Mouse (Mus musculus) forebrain, embryonic 12.5 days (tissue): ENCODE data around the gene Scgb3a1. TPM values are rescaled to one million over a fixed set of nuclear protein-coding genes. Genes with fewer than 3 reads are reported as not detected.

ENCODE experiments used
- ATAC-seq: fragments of 200-750 bp; cut with Nextera tagmentation; 2 replicates; pipeline ENCODE4 v1.8.0; 2017; ENCODE audit warnings: moderate TSS enrichment; ENCODE audit not compliant: low FRiP score
- H3K27ac ChIP-seq: fragments of 300-500 bp; sonication (generic); 2 replicates; pipeline ENCODE4 v1.5.1; 2016; ENCODE audit warnings: mild to moderate bottlenecking
- H3K27me3 ChIP-seq: fragments of 300-500 bp; sonication (generic); 2 replicates; pipeline ENCODE4 v1.6.1; 2016; ENCODE audit warnings: mild to moderate bottlenecking
- H3K36me3 ChIP-seq: fragments of 300-500 bp; sonication (generic); replicated peaks from 2 replicates; pipeline ENCODE4 v1.6.1; 2016; ENCODE audit warnings: mild to moderate bottlenecking
- H3K4me1 ChIP-seq: fragments of 300-500 bp; sonication (generic); 2 replicates; pipeline ENCODE4 v1.6.1; 2016
- H3K4me2 ChIP-seq: fragments of 300-500 bp; sonication (generic); 2 replicates; pipeline ENCODE4 v1.6.1; 2016; ENCODE audit warnings: mild to moderate bottlenecking, moderate library complexity
- H3K4me3 ChIP-seq: fragments of 300-500 bp; sonication (generic); replicated peaks from 2 replicates; pipeline ENCODE4 v1.5.1; 2016; ENCODE audit warnings: mild to moderate bottlenecking
- H3K9ac ChIP-seq: fragments of 300-500 bp; sonication (generic); 2 replicates; pipeline ENCODE4 v1.6.1; 2016; ENCODE audit warnings: mild to moderate bottlenecking
- H3K9me3 ChIP-seq: fragments of 300-500 bp; sonication (generic); 2 replicates; pipeline ENCODE4 v1.6.1; 2016
- WGBS: fragments of 180-500 bp; shearing (Covaris S2); methylation state at CpG from one replicate; pipeline ENCODE4 v1.1.7; 2016; 5-methylcytosine and 5-hydroxymethylcytosine counted together
- polyA plus RNA-seq: library from polyadenylated mRNA; unstranded; fragments of >200 nt; fragmentation: Nextera tagmentation; extraction: Ambion mirVana; gene quantifications from 2 replicates; pipeline ENCODE4 v1.2.1, GENCODE M21; 2016

The Scgb3a1 gene
- polyA plus RNA-seq, 1 experiment from 2014 or later: not detected

DNA sequence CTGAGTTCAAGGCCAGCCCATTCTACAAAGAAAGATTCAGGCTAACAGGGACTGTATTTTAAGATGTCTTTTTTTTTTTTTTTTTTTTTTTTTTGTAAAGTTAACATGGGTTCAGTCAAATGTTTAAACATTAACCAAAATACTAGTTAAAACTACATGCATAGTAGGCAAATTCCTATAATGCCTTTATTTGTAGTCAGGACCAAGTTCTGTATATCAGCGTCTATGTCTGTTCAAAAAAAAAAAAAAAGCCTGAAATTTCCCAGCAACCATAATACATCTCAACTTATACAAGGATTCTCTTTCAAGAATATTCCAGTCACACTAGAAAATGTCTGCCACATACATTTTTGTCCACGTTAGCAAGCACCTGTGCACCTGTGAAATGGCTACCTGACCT is 47.3 kb downstream of the Scgb3a1 start:
- Histone ChIP-seq H3K4me3 (peak overlapping the region; percentile 98), H3K27ac (no peak overlapping the region), H3K4me2 (peak overlapping the region; percentile 76), H3K36me3 (peaks cover 24% of the 10 kb centered on the region), H3K4me1 (peaks cover 42% of the 10 kb centered on the region), H3K9ac (peak overlapping the region; percentile 42; the same call in 1 of the 2 replicates), H3K27me3 (no peaks in the 10 kb centered on the region), H3K9me3 (no peaks in the 10 kb centered on the region; the same call in 1 of the 2 replicates)
- ATAC-seq: no peak
- WGBS: 87% methylated on average over 2 of the region's 2 CpGs

DNA sequence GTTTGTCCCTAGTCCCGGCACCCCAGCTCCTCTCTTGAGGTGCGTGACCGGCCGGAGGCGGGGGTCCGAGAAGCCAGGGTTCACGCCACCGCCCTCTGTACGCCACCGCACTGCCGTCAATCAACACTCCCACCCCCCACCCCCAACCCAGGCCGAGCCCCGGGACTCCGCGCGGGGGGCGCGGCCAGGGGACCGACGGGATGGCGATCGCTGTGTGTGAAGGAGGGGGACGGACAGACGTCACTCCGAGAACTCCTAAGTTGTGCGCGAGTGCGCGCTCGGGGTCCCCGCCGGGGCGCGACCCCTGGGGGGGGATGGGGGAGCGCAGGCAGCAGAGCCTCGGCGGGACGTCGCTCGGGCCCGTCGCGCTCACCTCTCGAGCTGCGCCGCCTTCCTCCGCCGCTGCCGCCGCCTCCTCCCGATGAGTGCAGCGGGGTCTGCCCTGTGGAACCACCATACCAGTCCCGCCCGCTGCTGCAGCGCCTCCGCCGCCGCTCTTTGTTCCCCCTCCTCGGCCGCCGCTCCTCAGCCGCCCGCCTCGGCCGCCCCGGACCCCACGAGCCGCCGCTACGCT is 48.7 kb downstream of the Scgb3a1 start:
- Histone ChIP-seq H3K4me1 (peaks cover 42% of the 10 kb centered on the region), H3K4me2 (peak overlapping the region; percentile 76), H3K9me3 (no peaks in the 10 kb centered on the region), H3K9ac (peak overlapping the region; percentile 99), H3K27me3 (no peaks in the 10 kb centered on the region), H3K4me3 (peak overlapping the region; percentile 98), H3K36me3 (peaks cover 12% of the 10 kb centered on the region; the same call in 1 of the 2 replicates), H3K27ac (peak overlapping the region; percentile 96)
- ATAC-seq: peak; percentile 73
- WGBS: 1% methylated on average over 52 of the region's 70 CpGs

DNA sequence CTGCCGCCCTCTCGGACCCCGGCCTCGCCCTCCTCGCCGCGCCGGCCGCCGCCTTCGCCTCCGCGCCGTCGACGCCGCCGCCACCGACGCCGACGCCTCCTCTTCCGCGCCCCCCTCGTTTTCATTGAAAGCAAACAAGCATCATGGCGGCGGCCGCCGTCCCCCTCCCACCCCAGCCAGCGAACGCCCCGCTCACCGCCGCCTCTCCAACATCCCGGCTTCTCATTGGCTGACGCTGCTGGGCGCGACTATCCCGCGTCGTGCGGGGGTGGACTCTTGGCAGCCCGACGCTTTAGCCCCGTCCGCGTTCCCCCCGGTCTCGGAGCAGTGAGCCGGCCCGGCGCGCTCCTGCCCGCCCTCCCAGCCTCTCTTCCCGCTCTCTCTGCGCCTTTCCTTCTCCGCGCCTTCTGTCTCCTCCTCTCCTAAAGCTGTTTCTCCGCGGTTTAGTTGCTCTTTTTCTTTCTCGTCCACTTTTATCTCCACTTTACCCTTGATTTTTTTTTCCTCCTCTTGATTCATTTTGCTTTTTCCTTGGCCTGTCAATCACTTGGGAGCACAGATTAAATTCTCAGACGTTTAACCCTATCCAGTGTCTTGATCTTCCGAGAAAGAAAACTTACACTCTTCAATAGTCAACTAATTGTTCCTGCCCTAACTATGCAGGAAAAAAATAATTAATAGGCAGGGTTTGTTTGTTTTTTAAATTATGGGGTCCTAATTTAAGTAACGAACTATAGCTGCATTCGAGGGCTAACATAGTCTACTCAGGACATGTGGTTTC is 49.3 kb downstream of the Scgb3a1 start, which contains the start of gene Cnot6:
Cnot6 (minus strand) TSS at position 169 of the 781 bp plus-strand sequence.
- no peaks in the 10 kb centered on the region for H3K9me3 ChIP-seq
- peak within 1 kb of the TSS; percentile 98 for H3K4me3 ChIP-seq
- no peaks in the 10 kb centered on the region for H3K27me3 ChIP-seq
- peaks cover 42% of the 10 kb centered on the region for H3K4me1 ChIP-seq
- peak within 1 kb of the TSS; percentile 96 for H3K27ac ChIP-seq
- H3K36me3 ChIP-seq: peaks cover 8% of the 10 kb centered on the region; the same call in 1 of the 2 replicates
- peak within 1 kb of the TSS; percentile 76 for H3K4me2 ChIP-seq
- peak; percentile 99 for ATAC-seq
- 2% methylated on average over 47 of the region's 65 CpGs for WGBS
- peak within 1 kb of the TSS; percentile 99 for H3K9ac ChIP-seq

DNA sequence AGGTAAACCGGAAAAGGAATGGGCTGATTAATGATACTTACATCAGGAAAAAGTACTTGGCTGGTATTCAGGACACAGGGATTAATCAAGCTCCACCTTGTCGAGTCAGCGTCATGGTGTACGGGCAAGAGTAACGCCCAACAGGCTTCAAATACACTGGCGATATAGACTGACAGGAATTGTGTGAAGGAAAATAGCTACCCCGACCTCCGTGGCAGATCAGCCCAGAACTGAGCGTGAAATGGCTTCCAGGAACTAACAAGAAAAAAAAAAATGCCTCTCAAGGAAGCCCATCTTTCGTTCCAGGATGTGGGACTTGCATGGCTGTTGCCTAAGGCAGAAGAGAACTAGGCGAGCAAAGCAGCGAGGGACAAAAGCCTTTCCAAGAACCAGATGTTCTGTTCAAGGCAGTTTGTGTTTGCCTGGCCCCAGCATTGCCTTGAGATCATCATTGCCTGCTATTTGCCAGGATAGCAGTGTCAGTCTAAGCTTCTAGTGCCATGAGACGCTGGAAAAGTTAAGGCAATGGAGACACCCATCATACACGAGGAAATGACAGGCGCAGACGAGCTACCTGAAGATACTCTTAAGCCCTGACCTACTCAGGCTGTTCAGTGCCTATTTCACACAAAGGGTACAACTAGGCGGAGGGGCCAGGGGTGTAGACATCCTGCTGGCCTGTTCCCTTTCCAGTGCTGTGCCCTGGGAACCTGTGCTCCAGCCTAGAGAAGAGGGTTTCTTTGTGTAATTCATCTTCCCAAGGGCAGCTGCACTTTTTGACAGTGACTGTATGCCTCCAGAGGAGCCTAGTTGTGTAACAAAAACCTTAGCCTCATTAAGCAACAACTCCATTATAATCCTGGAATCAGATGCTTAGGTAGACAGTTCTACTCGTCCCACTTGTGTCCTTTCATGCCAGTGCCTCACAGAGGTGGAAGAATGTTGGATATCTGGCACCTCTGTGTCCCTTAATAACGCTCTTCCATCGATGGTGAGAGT is 50.2 kb downstream of the Scgb3a1 start:
- Histone ChIP-seq H3K27ac (peak overlapping the region; percentile 96; the same call in 1 of the 2 replicates), H3K4me3 (peak overlapping the region; percentile 98), H3K9me3 (no peaks in the 10 kb centered on the region), H3K4me1 (peaks cover 38% of the 10 kb centered on the region), H3K4me2 (peak overlapping the region; percentile 76), H3K27me3 (no peaks in the 10 kb centered on the region), H3K36me3 (peaks cover 6% of the 10 kb centered on the region; the same call in 1 of the 2 replicates), H3K9ac (peak overlapping the region; percentile 50)
- 36% methylated on average over 20 of the region's 20 CpGs for WGBS
- no peak for ATAC-seq

Other genes with a start within 250 kb of the Scgb3a1 start
- gene Olfr1389, start 240.5 kb upstream of the Scgb3a1 start, polyA plus RNA-seq: not detected in 2 replicates
- gene Olfr1388, start 227.0 kb upstream of the Scgb3a1 start, polyA plus RNA-seq: 0.10 and 0.13 TPM in 2 replicates
- not detected in 2 replicates for gene Olfr1387, start 208.3 kb upstream of the Scgb3a1 start, polyA plus RNA-seq
- not detected in 2 replicates for gene Olfr1386, start 198.6 kb upstream of the Scgb3a1 start, polyA plus RNA-seq
- not detected in 2 replicates for gene Olfr1385, start 174.5 kb upstream of the Scgb3a1 start, polyA plus RNA-seq
- gene Olfr1384, start 156.9 kb upstream of the Scgb3a1 start, polyA plus RNA-seq: not detected in 2 replicates
- not detected in 2 replicates for gene Olfr1383, start 144.0 kb upstream of the Scgb3a1 start, polyA plus RNA-seq
- gene Olfr1382, start 135.4 kb upstream of the Scgb3a1 start, polyA plus RNA-seq: not detected in 2 replicates
- not detected in 2 replicates for gene Olfr1381, start 120.2 kb upstream of the Scgb3a1 start, polyA plus RNA-seq
- not detected in 2 replicates for gene Olfr1380, start 106.7 kb upstream of the Scgb3a1 start, polyA plus RNA-seq
- gene Flt4, start 54.3 kb upstream of the Scgb3a1 start, polyA plus RNA-seq: 2.1 and 2.3 TPM in 2 replicates
- 99.5 and 101 TPM in 2 replicates for gene Cnot6, start 49.1 kb downstream of the Scgb3a1 start, polyA plus RNA-seq
- 9.5 and 10.5 TPM in 2 replicates for gene Gfpt2, start 130.6 kb downstream of the Scgb3a1 start, polyA plus RNA-seq
- 41.8 and 43.2 TPM in 2 replicates for gene Mapk9, start 183.1 kb downstream of the Scgb3a1 start, polyA plus RNA-seq
- 1.8 and 2.8 TPM in 2 replicates for gene Rasgef1c, start 238.2 kb downstream of the Scgb3a1 start, polyA plus RNA-seq